Mouse (Mus musculus) forebrain, postnatal 0 days (tissue): Measurements from ENCODE around the gene 4930469K13Rik. TPM values are rescaled to one million over a fixed set of nuclear protein-coding genes. Genes with fewer than 3 reads are reported as not detected.

ENCODE experiments used
- ATAC-seq: fragments of 200-750 bp; cut with Nextera tagmentation; 2 replicates; pipeline ENCODE4 v1.8.0; 2017; ENCODE audit warnings: mild to moderate bottlenecking, moderate library complexity
- DNase-seq: peaks from one replicate; pipeline ENCODE4 v3.0.0-alpha.2; 2015
- H3K27ac ChIP-seq: fragments of 300-500 bp; sonication (generic); 2 replicates; pipeline ENCODE4 v1.5.1; 2014; ENCODE audit warnings: low read depth, mild to moderate bottlenecking, antibody characterized with exemption, low read length, moderate library complexity, mixed read lengths
- H3K27me3 ChIP-seq: fragments of 300-500 bp; sonication (generic); 2 replicates; pipeline ENCODE4 v1.6.1; 2014; ENCODE audit warnings: mild to moderate bottlenecking, low read length, mixed read lengths; ENCODE audit not compliant: insufficient read depth
- H3K36me3 ChIP-seq: fragments of 300-500 bp; sonication (generic); 2 replicates; pipeline ENCODE4 v1.6.1; 2014; ENCODE audit warnings: mild to moderate bottlenecking, moderate library complexity; ENCODE audit not compliant: insufficient read depth
- H3K4me1 ChIP-seq: fragments of 300-500 bp; sonication (generic); 2 replicates; pipeline ENCODE4 v1.6.1; 2014; ENCODE audit warnings: antibody characterized with exemption; ENCODE audit not compliant: insufficient read depth
- H3K4me2 ChIP-seq: fragments of 300-500 bp; sonication (generic); 2 replicates; pipeline ENCODE4 v1.6.1; 2014; ENCODE audit warnings: low read depth, mild to moderate bottlenecking, moderate library complexity
- H3K4me3 ChIP-seq: fragments of 300-500 bp; sonication (generic); 2 replicates; pipeline ENCODE4 v1.5.1; 2014; ENCODE audit warnings: low read depth, low read length, mixed read lengths
- H3K9ac ChIP-seq: fragments of 300-500 bp; sonication (generic); 2 replicates; pipeline ENCODE4 v1.6.1; 2014; ENCODE audit warnings: mild to moderate bottlenecking
- H3K9me3 ChIP-seq: fragments of 300-500 bp; sonication (generic); 2 replicates; pipeline ENCODE4 v1.6.1; 2016; ENCODE audit warnings: low read length
- CTCF ChIP-seq: sonication (generic); IDR thresholded peaks from 2 replicates; pipeline ENCODE4 v1.5.1; 2016; ENCODE audit warnings: antibody characterized with exemption, control low read depth, low read depth
- WGBS: fragments of 180-500 bp; shearing (Covaris S2); extraction: QIAGEN DNeasy Blood & Tissue Kit; methylation state at CpG from one replicate; pipeline ENCODE4 v1.1.7; 2014; 5-methylcytosine and 5-hydroxymethylcytosine counted together
- polyA plus RNA-seq: library from polyadenylated mRNA; unstranded; fragments of >200 nt; fragmentation: Nextera tagmentation; extraction: Ambion mirVana; gene quantifications from 2 replicates; pipeline ENCODE4 v1.2.1, GENCODE M21; 2015
- total RNA-seq: library from RNA; depleted of rRNA; stranded (reverse); fragments of >200 nt; gene quantifications from 2 replicates; pipeline ENCODE4 v1.2.3, GENCODE M21; 2014

Gene 4930469K13Rik
- total and polyA plus RNA-seq, 2 experiments from 2014 or later = not detected

DNA sequence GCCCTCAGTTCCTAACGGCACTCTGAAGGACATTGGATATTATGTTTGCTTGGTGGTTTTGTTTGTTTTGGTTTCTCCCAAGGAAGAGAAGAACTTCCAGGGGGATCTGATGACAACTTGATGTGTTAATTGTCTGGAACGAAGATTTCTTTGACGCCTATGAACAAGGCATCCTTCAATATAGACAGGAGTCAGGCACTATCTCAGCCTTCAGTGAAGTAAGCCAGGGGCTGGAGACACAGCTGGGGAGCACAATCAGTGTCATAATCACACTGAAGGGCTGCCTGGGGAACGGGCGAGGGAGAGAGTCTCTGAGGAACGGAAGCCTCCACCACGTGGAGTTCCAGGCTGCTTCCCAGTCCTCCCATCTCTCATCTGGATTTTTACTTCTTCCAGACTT is 26.5 kb upstream of the 4930469K13Rik start:
- ATAC-seq = no peak
- Histone ChIP-seq H3K9me3 (no peaks in the 10 kb centered on the region), H3K4me3 (no peak overlapping the region), H3K9ac (no peak overlapping the region), H3K36me3 (no peaks in the 10 kb centered on the region), H3K27ac (no peak overlapping the region), H3K27me3 (peaks cover 7% of the 10 kb centered on the region), H3K4me1 (no peaks in the 10 kb centered on the region), H3K4me2 (no peak overlapping the region)
- DNase-seq = no peak
- no peak for TF ChIP-seq CTCF
- 59% methylated on average over 7 of the region's 7 CpGs for WGBS

DNA sequence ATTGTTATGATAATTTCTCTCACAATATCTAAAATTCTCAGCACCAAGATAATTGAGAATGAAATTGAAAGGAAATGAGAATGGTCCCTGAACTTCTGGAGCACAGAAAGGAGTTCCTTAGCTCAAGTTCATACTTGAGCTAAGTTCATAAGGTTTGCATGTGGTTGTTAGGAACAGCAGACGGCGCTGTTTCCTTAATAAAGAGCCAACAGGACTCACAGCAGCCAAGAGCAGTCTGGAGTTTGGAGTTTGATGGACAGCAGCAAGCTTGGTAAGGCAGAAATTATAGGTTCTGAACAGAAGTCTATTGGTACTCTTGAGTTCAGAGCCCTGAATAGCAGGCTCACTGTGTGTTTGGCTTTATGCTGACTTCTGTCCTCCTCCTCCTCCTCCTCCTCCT is 24.8 kb upstream of the 4930469K13Rik start:
- no peaks in the 10 kb centered on the region for H3K9me3 ChIP-seq
- no peak overlapping the region for H3K4me3 ChIP-seq
- H3K4me2 ChIP-seq = no peak overlapping the region
- whole genome bisulfite sequencing = 16% methylated on average over 2 of the region's 2 CpGs
- TF ChIP-seq CTCF = peak; percentile 84
- H3K9ac ChIP-seq = no peak overlapping the region
- H3K36me3 ChIP-seq = no peaks in the 10 kb centered on the region
- H3K4me1 ChIP-seq = no peaks in the 10 kb centered on the region
- ATAC-seq = peak; percentile 55
- H3K27ac ChIP-seq = no peak overlapping the region
- DNase-seq = peak; percentile 79
- H3K27me3 ChIP-seq = peaks cover 11% of the 10 kb centered on the region

GRCm38 (mm10) chr11:34118319-34118718 is 20.0 kb upstream of the 4930469K13Rik start:
- Histone ChIP-seq H3K9ac (no peak overlapping the region), H3K27me3 (0 out of 2 replicates have a peak, but pooled peaks cover 4% of the 10 kb centered on the region), H3K36me3 (no peaks in the 10 kb centered on the region), H3K4me2 (no peak overlapping the region), H3K27ac (no peak overlapping the region), H3K4me1 (no peaks in the 10 kb centered on the region), H3K9me3 (no peaks in the 10 kb centered on the region), H3K4me3 (no peak overlapping the region)
- DNase-seq (no peak), ATAC-seq (no peak)
- TF ChIP-seq CTCF = no peak
- WGBS = 81% methylated on average over 3 of the region's 3 CpGs

DNA sequence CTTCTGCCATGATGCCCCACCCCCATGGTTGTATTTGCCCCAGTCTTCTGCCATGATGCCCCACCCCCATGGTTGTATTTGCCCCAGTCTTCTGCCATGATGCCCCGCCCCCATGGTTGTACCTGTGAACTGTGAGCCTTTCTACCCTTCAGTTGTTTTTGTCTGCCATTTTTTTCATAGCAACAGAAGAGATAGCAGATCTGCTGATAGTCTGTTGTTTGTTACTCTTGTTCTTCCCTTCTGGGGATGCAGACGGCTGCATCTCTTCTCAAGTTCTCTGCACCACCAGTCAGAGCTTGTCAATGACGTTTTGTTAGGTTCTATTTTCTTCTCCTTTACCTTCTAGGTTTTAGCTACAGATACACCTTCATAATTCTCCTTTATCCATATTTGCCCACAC is 19.2 kb upstream of the 4930469K13Rik start:
- DNase-seq = no peak
- ATAC-seq = no peak
- WGBS = 91% methylated on average over 3 of the region's 3 CpGs

DNA sequence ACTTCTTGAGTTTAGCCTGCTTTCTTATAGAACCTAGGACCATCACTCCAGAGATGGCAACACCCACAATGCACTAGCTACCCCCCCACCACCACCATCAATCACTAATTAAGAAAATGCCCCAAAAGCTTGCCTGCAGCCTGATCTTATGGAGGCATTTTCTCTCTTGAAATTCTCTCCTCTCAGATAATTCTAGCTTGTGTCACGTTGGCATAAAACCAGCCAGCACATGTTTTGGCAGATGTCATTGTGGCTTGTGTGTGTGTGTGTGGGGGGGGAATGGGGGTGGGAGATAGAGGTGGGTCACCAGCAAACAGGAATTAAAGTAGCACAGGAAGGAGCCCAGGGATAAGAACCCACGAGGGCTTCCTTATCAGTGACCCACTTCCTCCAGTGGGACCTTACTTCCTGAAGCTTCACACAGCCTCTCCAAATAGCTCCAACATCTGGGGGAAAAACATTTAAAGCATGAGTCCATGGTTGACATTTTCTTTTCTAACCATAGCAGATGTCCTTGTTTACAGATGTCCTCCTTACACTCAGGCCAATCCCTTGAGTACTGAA is 18.3 kb upstream of the 4930469K13Rik start:
- H3K36me3 ChIP-seq = no peaks in the 10 kb centered on the region
- ATAC-seq = no peak
- 0 out of 2 replicates have a peak, but pooled peaks cover 4% of the 10 kb centered on the region for H3K27me3 ChIP-seq
- H3K9ac ChIP-seq = no peak overlapping the region
- H3K4me1 ChIP-seq = no peaks in the 10 kb centered on the region
- H3K27ac ChIP-seq = no peak overlapping the region
- H3K4me3 ChIP-seq = no peak overlapping the region
- DNase-seq = no peak
- WGBS = 74% methylated on average over 2 of the region's 2 CpGs
- TF ChIP-seq CTCF = no peak
- no peaks in the 10 kb centered on the region for H3K9me3 ChIP-seq
- no peak overlapping the region for H3K4me2 ChIP-seq

More for the DNA sequence above, 19.2 kb upstream of the 4930469K13Rik start:
- Histone ChIP-seq H3K4me3 (no peak overlapping the region), H3K27ac (no peak overlapping the region), H3K9me3 (no peaks in the 10 kb centered on the region), H3K36me3 (no peaks in the 10 kb centered on the region), H3K4me1 (no peaks in the 10 kb centered on the region), H3K4me2 (no peak overlapping the region), H3K9ac (no peak overlapping the region), H3K27me3 (0 out of 2 replicates have a peak, but pooled peaks cover 4% of the 10 kb centered on the region)
- no peak for TF ChIP-seq CTCF

DNA sequence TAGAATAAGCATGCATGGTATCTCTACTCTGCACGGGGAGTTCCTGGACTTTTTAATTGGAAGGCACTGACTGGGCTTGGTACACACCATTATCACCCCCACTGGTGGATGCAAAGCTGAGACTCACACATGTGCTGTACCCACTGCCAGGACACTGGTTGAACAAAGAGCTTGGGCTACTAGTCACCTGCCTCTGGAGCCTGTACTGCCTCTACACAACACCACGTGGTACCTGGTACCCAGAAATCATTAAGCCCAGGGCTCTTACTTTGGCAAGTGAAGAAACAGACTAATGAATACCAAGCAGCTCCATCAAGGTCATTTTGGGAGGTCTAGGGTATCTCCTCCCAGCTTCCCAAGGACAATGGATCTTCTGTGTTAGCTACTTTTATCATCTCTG is 15.4 kb upstream of the 4930469K13Rik start:
- WGBS = 42% methylated on average over 2 of the region's 2 CpGs
- Histone ChIP-seq H3K27me3 (no peaks in the 10 kb centered on the region), H3K36me3 (no peaks in the 10 kb centered on the region), H3K4me3 (no peak overlapping the region), H3K9ac (no peak overlapping the region), H3K4me2 (no peak overlapping the region), H3K27ac (no peak overlapping the region), H3K4me1 (no peaks in the 10 kb centered on the region), H3K9me3 (no peaks in the 10 kb centered on the region)
- ATAC-seq = 0 out of 2 replicates have a peak, but pooled peaks have one; percentile 7
- DNase-seq = no peak
- TF ChIP-seq CTCF = no peak

DNA sequence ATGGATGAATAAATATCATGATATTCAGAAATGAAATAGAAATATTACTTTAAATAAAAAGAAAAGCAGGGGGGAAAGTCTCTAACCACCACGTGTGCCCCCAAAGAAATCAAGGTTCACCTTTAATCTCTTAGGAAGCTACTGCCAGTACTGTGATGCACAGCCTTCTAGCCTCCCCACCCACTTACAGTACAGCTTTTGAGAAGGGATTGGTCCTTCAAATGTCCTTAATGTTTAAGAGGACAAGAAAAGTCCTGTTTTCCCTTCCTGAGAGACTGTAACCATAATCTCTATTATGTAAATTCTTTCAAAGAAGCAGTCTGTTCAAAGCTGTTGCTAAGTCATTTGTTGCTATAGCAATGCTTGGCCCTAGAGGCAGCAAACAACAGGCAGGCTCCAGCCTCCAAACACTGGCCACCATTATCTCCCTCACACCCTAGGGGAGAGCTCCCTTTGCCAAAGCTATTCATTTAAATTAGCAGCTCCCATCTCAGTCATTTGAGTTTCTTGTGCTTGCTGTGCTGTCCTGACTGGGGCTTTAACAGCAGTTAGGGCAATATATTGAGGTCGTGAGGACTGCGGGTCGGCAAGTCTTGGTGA is 14.5 kb upstream of the 4930469K13Rik start:
- H3K4me1 ChIP-seq = no peaks in the 10 kb centered on the region
- H3K4me3 ChIP-seq = no peak overlapping the region
- H3K9ac ChIP-seq = no peak overlapping the region
- H3K4me2 ChIP-seq = no peak overlapping the region
- no peaks in the 10 kb centered on the region for H3K27me3 ChIP-seq
- WGBS = 10% methylated on average over 4 of the region's 4 CpGs
- ATAC-seq (peak; percentile 98), DNase-seq (peak; percentile 69)
- H3K36me3 ChIP-seq = no peaks in the 10 kb centered on the region
- TF ChIP-seq CTCF = no peak
- H3K27ac ChIP-seq = 0 out of 2 replicates have a peak overlapping the region, but pooled peaks have one; percentile 21
- H3K9me3 ChIP-seq = no peaks in the 10 kb centered on the region
